Mouse (Mus musculus) stomach, postnatal 0 days (tissue): Measurements from ENCODE around the gene Supt20. TPM values are rescaled to one million over a fixed set of nuclear protein-coding genes. Genes with fewer than 3 reads are reported as not detected.
"Not testable (repeated sequence)": the region's sequence is repeated elsewhere in the genome, so short reads cannot be mapped to it uniquely, and the experiment has no call there.

Experiments used
- ATAC-seq: fragments of 200-750 bp; cut with Nextera tagmentation; 2 replicates; pipeline ENCODE4 v1.8.0; 2017; ENCODE audit not compliant: low FRiP score, low TSS enrichment
- DNase-seq: peaks from one replicate; pipeline ENCODE4 v3.0.0-alpha.2; 2016; ENCODE audit warnings: low spot score
- H3K27ac ChIP-seq: fragments of 300-500 bp; sonication (generic); replicated peaks from 2 replicates; pipeline ENCODE4 v1.5.1; 2014; ENCODE audit warnings: mild to moderate bottlenecking, control low read depth
- H3K27me3 ChIP-seq: fragments of 300-500 bp; sonication (generic); 2 replicates; pipeline ENCODE4 v1.6.1; 2014; ENCODE audit warnings: low read length; ENCODE audit not compliant: control insufficient read depth, insufficient read depth
- H3K36me3 ChIP-seq: fragments of 300-500 bp; sonication (generic); 2 replicates; pipeline ENCODE4 v1.6.1; 2014; ENCODE audit warnings: low read length, mixed read lengths; ENCODE audit not compliant: control insufficient read depth, insufficient read depth
- H3K4me1 ChIP-seq: fragments of 300-500 bp; sonication (generic); replicated peaks from 2 replicates; pipeline ENCODE4 v1.6.1; 2014; ENCODE audit warnings: antibody characterized with exemption; ENCODE audit not compliant: control insufficient read depth, insufficient read depth
- H3K4me2 ChIP-seq: fragments of 300-500 bp; sonication (generic); replicated peaks from 2 replicates; pipeline ENCODE4 v1.6.1; 2014; ENCODE audit warnings: low read depth, mild to moderate bottlenecking, control low read depth, moderate library complexity
- H3K4me3 ChIP-seq: fragments of 300-500 bp; sonication (generic); 2 replicates; pipeline ENCODE4 v1.5.1; 2014; ENCODE audit warnings: low read depth, low read length, control low read depth
- H3K9ac ChIP-seq: fragments of 300-500 bp; sonication (generic); 2 replicates; pipeline ENCODE4 v1.6.1; 2014; ENCODE audit warnings: mild to moderate bottlenecking, low read length, control low read depth, mixed read lengths
- H3K9me3 ChIP-seq: fragments of 300-500 bp; sonication (generic); 2 replicates; pipeline ENCODE4 v1.6.1; 2016; ENCODE audit warnings: low read length; ENCODE audit not compliant: control insufficient read depth
- CTCF ChIP-seq: IDR thresholded peaks from 2 replicates; pipeline ENCODE4 v1.5.1; 2016; ENCODE audit warnings: antibody characterized with exemption, low read depth, mild to moderate bottlenecking, moderate library complexity
- EP300 ChIP-seq: optimal IDR thresholded peaks from 2 replicates; pipeline ENCODE3; 2016; ENCODE audit warnings: antibody characterized with exemption
- WGBS: fragments of 180-500 bp; shearing (Covaris S2); extraction: QIAGEN DNeasy Blood & Tissue Kit; methylation state at CpG from one replicate; pipeline ENCODE4 v1.1.7; 2014; 5-methylcytosine and 5-hydroxymethylcytosine counted together
- polyA plus RNA-seq: library from polyadenylated mRNA; unstranded; fragments of >200 nt; fragmentation: Nextera tagmentation; extraction: Ambion mirVana; gene quantifications from 2 replicates; pipeline ENCODE4 v1.2.1, GENCODE M21; 2015

Supt20 gene
- polyA plus RNA-seq, 1 experiment from 2014 or later = 36.0 TPM

GRCm38 (mm10) chr3:54687245-54687644, 5.4 kb upstream of the Supt20 start:
- Histone ChIP-seq H3K36me3 (no peaks in the 10 kb centered on the region), H3K27ac (no peak overlapping the region), H3K4me1 (no peaks in the 10 kb centered on the region), H3K9me3 (no peaks in the 10 kb centered on the region), H3K4me3 (no peak overlapping the region), H3K27me3 (no peaks in the 10 kb centered on the region), H3K9ac (no peak overlapping the region), H3K4me2 (no peak overlapping the region)
- peak; percentile 70 for ATAC-seq
- 26% methylated on average over 2 of the region's 2 CpGs for WGBS
- no peak for TF ChIP-seq CTCF
- peak; percentile 47 for TF ChIP-seq EP300
- peak; percentile 57 for DNase-seq

- no peak for ATAC-seq
- 35% methylated on average over 2 of the region's 2 CpGs for WGBS
- Histone ChIP-seq H3K4me1 (no peaks in the 10 kb centered on the region), H3K36me3 (no peaks in the 10 kb centered on the region), H3K4me3 (no peak overlapping the region), H3K27me3 (no peaks in the 10 kb centered on the region), H3K9me3 (no peaks in the 10 kb centered on the region), H3K4me2 (no peak overlapping the region), H3K9ac (no peak overlapping the region), H3K27ac (no peak overlapping the region)
- no peak for DNase-seq
- TF ChIP-seq CTCF (peak; percentile 72), EP300 (no peak)
These were observed 3.5 kb upstream of the Supt20 start for GRCm38 (mm10) chr3:54689091-54689490.

- no peak; the same call in none of the 2 replicates for ATAC-seq
- WGBS = under 1% methylated on average over 8 of the region's 8 CpGs
These were observed 429 bp downstream of the Supt20 start for GRCm38 (mm10) chr3:54693056-54693415.

GRCm38 (mm10) chr3:54699759-54700301, 7.2 kb downstream of the Supt20 start:
- ATAC-seq (no peak), DNase-seq (no peak)
- no peak for TF ChIP-seq CTCF
- no peak for TF ChIP-seq EP300
- Histone ChIP-seq H3K4me2 (no peak overlapping the region), H3K36me3 (peaks cover 3% of the 10 kb centered on the region; the same call in 1 of the 2 replicates), H3K4me1 (no peaks in the 10 kb centered on the region), H3K9me3 (no peaks in the 10 kb centered on the region), H3K27ac (no peak overlapping the region), H3K9ac (no peak overlapping the region), H3K4me3 (no peak overlapping the region), H3K27me3 (no peaks in the 10 kb centered on the region)
- WGBS = 70% methylated on average over 5 of the region's 5 CpGs

More at GRCm38 (mm10) chr3:54693056-54693415, 429 bp downstream of the Supt20 start:
- no peaks in the 10 kb centered on the region for H3K27me3 ChIP-seq
- H3K4me2 ChIP-seq = peak overlapping the region; percentile 49
- peak overlapping the region; percentile 92 for H3K27ac ChIP-seq
- no peaks in the 10 kb centered on the region for H3K4me1 ChIP-seq
- no peak for TF ChIP-seq CTCF
- no peak for TF ChIP-seq EP300
- H3K9me3 ChIP-seq = no peaks in the 10 kb centered on the region
- H3K9ac ChIP-seq = peak overlapping the region; percentile 77
- H3K4me3 ChIP-seq = peak overlapping the region; percentile 75
- no peaks in the 10 kb centered on the region for H3K36me3 ChIP-seq
- no peak for DNase-seq

GRCm38 (mm10) chr3:54704106-54704505, 11.5 kb downstream of the Supt20 start:
- H3K27ac ChIP-seq, H3K9ac ChIP-seq, H3K4me2 ChIP-seq, DNase-seq, H3K36me3 ChIP-seq, H3K27me3 ChIP-seq, ATAC-seq, H3K9me3 ChIP-seq, H3K4me1 ChIP-seq, H3K4me3 ChIP-seq: not testable (repeated sequence)
- WGBS = 95% methylated on average over 8 of the region's 8 CpGs

GRCm38 (mm10) chr3:54708972-54709371, 16.4 kb downstream of the Supt20 start:
- Histone ChIP-seq H3K4me2 (no peak overlapping the region), H3K36me3 (peaks cover 17% of the 10 kb centered on the region), H3K27ac (no peak overlapping the region), H3K9me3 (no peaks in the 10 kb centered on the region), H3K4me1 (no peaks in the 10 kb centered on the region), H3K4me3 (no peak overlapping the region), H3K9ac (no peak overlapping the region), H3K27me3 (no peaks in the 10 kb centered on the region)
- DNase-seq (no peak), ATAC-seq (no peak)
- 83% methylated on average over 9 of the region's 9 CpGs for WGBS
- TF ChIP-seq EP300 (no peak), CTCF (no peak)
